Mouse (Mus musculus): ENCODE measurements around the gene Olfr1371. TPM values are rescaled to one million over a fixed set of nuclear protein-coding genes. Genes with fewer than 3 reads are reported as not detected.
"Not testable (repeated sequence)": the region's sequence is repeated elsewhere in the genome, so short reads cannot be mapped to it uniquely, and the experiment has no call there.

Olfr1371 gene
- total RNA-seq, 2 experiments from 2014 or later = not detected

DNA sequence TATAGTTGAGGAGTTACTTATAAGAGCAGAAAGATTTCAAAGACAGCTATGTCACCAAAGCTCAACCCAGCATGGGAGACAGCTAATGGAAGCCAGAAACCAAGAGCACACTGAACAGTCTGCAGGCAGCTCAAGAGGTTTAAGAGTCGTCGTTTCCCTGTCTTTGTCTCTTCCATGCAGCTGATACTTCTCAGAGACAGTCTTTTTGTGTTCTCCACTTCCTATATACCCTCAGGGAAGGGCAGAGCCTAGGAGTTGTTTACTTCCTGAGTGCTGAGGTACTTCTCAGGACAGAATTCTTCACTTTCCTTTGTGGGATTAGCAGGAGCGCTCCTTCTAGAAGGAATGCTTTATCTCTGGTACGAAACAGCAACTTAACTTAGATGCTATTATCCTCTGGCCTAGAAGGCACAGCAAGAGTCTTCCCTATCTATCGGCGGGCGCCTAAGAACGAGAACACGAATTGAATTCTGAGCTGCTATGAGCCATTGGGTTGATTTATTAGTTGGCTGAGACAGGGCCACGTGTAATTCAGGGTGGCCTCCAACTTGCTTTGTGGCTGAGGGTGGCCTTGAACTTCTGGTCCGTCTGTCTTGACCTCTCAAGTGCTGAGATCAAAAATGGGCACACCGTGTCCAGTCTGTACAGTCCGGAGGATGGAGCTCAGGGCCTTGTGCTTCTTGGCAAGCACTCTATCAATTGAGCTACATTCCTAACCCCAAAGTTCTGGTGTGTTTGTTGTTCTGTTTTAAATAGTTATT lies 13.9 kb upstream of the Olfr1371 start:
- intact Hi-C loops (cut with DNase I) = no loop called here

DNA sequence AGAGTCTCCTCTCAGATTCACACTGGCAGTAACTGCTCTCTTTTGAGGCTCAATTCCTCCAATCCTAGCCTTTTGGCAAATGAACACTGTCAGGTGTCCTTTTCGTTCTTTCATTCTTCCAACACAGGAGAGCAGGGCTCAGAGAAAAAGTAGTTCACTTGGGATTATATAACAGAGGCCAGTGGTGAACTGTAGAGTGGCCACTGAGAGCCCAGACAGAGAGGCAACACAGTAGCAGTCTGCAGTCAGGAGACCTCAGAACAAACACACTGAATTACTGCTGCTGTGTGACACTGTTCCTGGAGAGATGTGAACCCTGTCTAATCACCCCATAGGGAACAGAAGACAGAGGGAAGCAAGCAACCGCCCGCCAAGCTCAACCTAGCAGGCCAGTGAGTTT lies 13.3 kb upstream of the Olfr1371 start:
- intact Hi-C loops (cut with DNase I) = no loop called here
- no peak for DNase-seq (ENCODE audit: low spot score in 2 of 2)

More for the DNA sequence above, 13.9 kb upstream of the Olfr1371 start:
- DNase-seq (ENCODE audit: low spot score in 2 of 2) = no peak

DNA sequence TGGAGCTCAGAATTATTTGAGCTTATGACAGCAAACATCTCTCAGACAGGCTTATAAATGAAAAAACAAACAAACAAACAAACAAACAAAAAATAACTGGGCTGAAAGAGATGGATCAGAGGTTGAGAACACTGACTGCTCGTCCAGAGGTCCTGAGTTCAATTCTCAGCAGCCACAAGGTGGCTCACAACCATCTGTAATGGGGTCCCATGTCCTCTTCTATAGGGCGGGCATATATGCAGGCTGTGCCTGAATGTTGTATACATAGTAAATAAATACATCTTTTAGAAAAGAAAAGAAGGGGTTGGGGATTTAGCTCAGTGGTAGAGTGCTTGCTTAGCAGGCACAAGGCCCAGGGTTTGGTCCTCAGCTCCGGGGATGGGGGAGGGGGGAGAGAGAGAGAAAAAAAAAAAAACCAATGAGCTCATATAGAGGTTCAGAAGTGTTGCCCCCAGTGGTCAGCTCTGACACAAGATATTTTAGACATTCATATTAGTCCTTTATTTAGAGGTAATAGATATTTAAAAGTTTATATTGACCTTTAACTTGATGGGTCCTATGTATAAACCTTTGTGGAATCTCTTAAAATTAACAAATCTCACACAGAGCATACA lies 12.3 kb upstream of the Olfr1371 start:
- intact Hi-C loops (cut with DNase I) = no loop called here
- DNase-seq (ENCODE audit: low spot score in 2 of 2) = no peak

DNA sequence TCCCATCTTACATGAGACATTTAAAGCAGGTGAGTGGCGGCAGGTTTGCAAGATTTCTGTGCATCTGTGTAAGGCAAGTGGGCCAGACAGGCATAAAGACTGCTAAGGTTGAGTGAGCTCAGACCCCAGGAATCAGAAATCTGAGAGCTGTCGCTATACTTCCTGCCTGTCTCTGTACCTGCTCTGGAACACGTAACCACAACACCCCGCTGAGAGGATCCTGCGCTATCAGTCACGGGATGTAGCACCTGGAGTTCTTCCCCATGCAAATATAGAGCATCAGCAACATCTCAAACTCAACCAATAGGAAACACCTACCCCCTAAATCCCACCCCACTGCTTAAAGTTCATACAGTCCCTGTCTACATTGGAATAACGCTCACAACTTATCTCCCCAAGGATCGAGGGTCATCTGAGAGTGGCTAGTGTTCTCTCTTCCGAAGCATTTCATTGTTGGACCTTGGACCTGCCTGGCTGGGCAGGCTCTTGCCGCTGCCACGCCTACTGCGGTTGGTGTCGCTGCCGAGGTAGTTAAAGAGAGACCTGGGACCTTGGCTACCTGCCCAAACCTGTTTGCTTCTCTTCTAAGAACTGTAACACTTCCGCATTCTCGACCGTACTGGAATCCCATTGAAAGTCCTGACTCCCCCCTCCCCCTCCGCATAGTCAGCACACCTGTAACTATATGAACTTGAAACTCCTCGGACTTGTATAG lies 10.3 kb upstream of the Olfr1371 start:
- intact Hi-C loops (cut with DNase I) = no loop called here
- no peak for DNase-seq (ENCODE audit: low spot score in 2 of 2)

DNA sequence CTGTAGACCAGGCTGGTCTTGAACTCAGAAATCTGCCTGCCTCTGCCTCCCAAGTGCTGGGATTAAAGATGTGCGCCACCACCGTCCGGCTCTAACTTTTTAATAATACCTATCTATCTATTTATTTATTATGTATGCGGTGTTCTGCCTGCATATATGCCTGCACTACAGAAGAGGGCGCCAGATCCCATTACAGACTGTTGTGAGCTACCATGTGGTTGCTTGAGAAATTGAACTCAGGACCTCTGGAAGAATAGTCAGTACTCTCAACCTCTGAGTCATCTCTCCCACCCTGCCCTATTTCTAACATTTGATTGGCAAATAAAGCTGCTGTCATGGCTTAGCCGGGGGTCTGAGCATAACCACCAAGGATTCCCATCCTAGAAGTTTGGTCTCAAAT lies 9.1 kb upstream of the Olfr1371 start:
- intact Hi-C loops (cut with DNase I) = no loop called here
- DNase-seq (ENCODE audit: low spot score in 2 of 2) = no peak

DNA sequence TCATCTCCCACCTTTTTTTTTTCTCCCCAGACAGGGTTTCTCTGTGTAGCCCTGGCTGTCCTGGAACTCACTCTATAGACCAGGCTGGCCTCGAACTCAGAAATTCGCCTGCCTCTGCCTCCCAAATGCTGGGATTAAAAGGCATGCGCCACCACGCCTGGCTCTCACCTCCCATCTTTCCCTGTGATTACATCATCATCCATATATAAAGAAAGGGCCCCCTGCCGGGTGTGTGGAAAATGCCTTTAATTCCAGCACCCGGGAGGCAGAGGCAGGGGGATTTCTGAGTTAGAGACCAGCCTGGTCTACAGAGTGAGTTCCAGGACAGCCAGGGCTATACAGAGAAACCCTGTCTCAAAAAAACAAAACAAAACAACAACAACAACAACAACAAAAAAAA lies 8.1 kb upstream of the Olfr1371 start:
- DNase-seq (ENCODE audit: low spot score in 2 of 2); intact Hi-C loops (cut with DNase I): not testable (repeated sequence)

DNA sequence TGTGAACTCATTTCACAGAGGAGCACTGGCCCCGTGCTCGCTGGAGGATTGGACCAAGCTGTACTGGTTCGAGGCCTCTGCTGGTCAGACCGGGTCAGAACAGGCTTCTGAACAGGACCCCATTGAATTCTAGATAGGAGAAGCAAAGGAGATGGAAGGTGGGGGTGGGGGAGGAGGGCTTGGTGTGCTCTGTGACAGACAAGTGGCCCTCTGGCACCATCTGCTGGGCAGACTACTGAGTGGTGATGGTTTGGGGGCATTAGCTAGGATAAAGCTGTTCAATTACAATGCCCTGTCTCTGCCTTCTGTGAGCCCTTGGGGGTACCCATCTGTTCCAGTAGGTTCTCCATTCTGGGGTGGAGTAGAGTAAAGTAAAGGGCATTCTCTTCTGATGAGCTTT lies 6.5 kb upstream of the Olfr1371 start:
- intact Hi-C loops (cut with DNase I) = loop anchor here (1.0 kb wide), 2 partner anchors 77 to 177 kb away; no protein-coding TSS in a partner anchor
- DNase-seq (ENCODE audit: low spot score in 2 of 2) = peak; percentile 59 to 61

DNA sequence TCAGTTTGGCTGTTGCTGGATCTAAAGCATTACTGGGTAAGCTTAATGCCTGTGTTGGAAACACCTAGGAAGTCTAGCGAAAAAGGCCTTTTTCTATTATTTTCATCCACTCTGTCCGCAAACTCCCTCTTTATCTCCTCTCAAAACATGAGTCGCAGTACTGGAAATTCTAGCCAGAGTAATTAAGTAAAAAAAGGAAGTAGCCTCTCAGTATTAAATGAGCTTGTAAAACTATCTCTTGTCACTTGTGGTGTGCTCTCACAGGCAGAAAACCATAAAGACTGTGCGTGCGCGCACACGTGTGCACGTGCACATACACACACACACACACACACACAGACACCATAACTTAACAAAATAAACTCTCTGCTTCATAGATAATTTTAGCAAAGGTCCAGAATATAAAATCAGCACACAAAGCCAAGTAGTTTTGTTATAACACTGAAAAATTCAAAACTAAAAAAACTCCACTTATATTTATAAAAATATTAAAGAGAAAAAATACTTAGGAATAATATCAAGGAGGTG lies 17.2 kb downstream of the Olfr1371 start:
- intact Hi-C loops (cut with DNase I) = loop anchor here (10.0 kb wide), 1 partner anchor 278 kb away; no protein-coding TSS in a partner anchor

DNA sequence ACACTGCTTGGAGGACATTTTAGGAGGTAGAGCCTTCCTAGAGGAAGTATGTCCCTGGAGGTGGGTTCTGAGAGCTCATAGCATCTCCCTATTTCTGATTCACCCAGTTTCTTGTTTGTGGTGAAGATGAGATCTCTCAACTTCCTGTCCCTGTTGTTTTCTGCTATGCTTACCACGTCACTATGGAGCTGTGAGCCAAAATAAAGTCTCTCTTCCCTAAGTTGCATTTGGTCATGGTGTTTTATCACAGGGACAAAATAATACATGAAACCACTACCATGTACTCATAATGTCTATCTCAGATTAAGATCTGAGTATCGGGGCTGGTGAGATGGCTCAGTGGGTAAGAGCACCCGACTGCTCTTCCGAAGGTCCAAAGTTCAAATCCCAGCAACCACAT lies 33.1 kb downstream of the Olfr1371 start:
- DNase-seq (ENCODE audit: low spot score in 2 of 2); intact Hi-C loops (cut with DNase I): not testable (repeated sequence)

More for the DNA sequence above, 17.2 kb downstream of the Olfr1371 start:
- not testable (repeated sequence) for DNase-seq (ENCODE audit: low spot score in 2 of 2)

DNA sequence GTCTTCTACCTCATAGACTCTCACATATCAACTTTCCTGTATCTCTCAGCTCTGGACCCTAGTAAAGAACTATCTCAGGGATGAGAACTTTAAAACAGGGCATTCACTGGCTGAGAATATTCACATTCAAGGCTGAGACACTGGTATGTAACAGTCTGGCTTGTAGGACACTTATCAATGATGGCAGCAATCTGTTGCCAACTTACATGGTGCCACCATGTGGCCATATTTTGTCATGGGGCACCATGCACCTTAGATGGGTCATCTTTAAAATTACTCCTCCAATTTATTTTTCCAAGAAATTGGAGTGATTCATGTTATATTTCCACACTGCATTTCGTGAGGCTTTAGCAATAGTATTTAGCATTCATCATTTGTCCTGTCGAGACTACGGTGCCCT lies 33.9 kb downstream of the Olfr1371 start:
- intact Hi-C loops (cut with DNase I); DNase-seq (ENCODE audit: low spot score in 2 of 2): not testable (repeated sequence)

DNA sequence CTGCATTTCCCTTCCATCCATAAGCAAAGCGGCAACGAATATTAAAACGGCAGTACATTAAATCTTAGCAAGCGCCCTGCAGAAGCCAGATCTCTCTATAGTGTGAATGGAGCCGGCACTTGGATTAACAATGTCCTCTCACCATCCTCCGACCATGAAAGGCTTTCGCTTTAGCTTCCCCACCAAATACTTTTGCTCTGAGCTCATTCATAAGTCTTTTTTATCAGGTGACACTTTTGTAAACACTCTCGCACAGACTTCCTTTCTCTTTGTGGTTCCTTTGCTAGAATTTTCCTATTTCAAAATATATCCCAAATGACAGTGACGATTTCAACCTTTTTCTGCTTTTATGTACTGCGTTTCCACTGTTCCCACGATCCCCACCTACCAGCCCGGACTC lies 45.3 kb downstream of the Olfr1371 start:
- intact Hi-C loops (cut with DNase I) = no loop called here
- no peak for DNase-seq (ENCODE audit: low spot score in 2 of 2)

DNA sequence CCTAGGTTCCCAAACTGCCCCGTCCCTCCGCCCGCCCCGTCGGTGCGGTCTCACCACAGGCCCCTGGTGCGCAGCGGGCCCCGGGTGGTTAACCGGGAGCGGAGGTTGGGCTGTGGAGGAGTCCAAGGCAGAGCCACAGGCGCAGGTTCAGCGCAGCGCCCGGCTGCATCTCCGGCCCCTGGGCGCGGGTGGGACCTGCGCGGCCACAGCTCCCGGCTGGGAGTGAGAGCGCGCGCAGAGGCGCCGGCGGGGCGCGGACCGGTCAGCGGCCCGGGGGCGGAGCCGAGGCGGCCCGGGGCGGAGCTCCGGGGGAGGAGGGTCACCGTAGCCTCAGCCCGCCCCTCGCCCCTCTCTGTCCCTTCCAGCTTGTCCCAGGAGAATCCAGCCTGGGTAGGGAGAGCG lies 45.9 kb downstream of the Olfr1371 start:
- DNase-seq (ENCODE audit: low spot score in 2 of 2); intact Hi-C loops (cut with DNase I): not testable (repeated sequence)

DNA sequence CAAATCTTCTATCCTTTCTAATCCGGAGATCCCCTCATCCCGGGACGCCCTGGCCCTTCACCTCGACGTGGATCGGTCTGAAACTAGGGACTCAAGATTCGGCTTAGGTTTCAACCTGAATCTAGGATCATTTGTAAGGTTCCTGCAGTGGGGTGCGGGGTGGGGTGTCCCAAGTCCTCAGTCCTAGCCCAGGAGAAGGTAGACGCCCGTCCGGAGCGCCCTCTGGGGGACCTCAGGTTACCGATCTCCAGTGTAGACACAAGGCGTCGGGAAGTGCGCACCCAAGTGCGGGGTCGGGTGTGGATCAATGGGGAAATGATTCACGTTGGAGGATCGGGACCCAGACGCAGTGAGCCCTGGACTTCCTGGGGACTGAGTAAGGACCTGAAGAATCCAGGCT lies 46.7 kb downstream of the Olfr1371 start:
- intact Hi-C loops (cut with DNase I) = no loop called here
- DNase-seq (ENCODE audit: low spot score in 2 of 2) = no peak

DNA sequence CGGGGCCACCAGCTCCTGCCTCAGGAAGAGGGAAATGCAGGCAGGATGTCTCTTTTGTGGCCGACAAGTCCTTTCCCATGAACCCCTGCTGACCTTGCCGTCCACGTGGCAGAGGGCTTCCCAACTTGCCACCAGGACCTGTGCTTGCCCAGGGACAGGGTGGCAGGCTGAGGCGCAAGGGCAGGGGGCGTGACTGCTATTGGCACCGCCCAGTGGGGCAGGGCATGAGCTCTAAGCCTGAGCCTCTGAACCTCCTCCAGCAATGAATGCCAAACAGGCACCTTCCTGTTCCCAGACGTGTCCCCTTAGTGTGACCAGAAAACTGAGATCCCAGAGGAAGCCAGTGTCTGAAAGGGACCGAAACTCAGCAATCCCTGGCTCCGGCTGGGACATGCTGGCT lies 49.9 kb downstream of the Olfr1371 start:
- no peak for DNase-seq (ENCODE audit: low spot score in 2 of 2)
- intact Hi-C loops (cut with DNase I) = no loop called here

Other genes with a start within 250 kb of the Olfr1371 start
- gene Cdkn2aipnl, start 246.3 kb downstream of the Olfr1371 start, total RNA-seq (2021) = 10 to 100 TPM; 31.8 to 35.6 TPM
- gene Ube2b, start 213.2 kb downstream of the Olfr1371 start, total RNA-seq (2021) = 100 to 1,000 TPM; 191 to 200 TPM
- 10 to 100 TPM; 12.5 to 12.9 TPM for gene Cdkl3, start 209.8 kb downstream of the Olfr1371 start, total RNA-seq (2021)
- gene Ppp2ca, start 115.3 kb downstream of the Olfr1371 start, total RNA-seq (2021) = 100 to 1,000 TPM; 123 to 128 TPM
- gene Olfr1373, start 68.5 kb downstream of the Olfr1371 start, total RNA-seq (2021) = not detected
- gene Skp1a, start 18.0 kb upstream of the Olfr1371 start, total RNA-seq (2021) = 100 to 1,000 TPM; 480 to 513 TPM
- gene Tcf7, start 69.0 kb upstream of the Olfr1371 start, total RNA-seq (2021) = 1 to 10 TPM; 3.5 to 4.1 TPM
- gene Vdac1, start 146.9 kb upstream of the Olfr1371 start, total RNA-seq (2021) = 100 to 1,000 TPM; 544 to 569 TPM
- 10 to 100 TPM; 66.9 to 68.5 TPM for gene 9530068E07Rik, start 182.4 kb upstream of the Olfr1371 start, total RNA-seq (2021)